Mouse (Mus musculus) embryonic facial prominence, embryonic 10.5 days (tissue): ENCODE results near the gene Mrps7. TPM values are rescaled to one million over a fixed set of nuclear protein-coding genes. Genes with fewer than 3 reads are reported as not detected.

Source experiments
- DNase-seq: peaks from one replicate; pipeline ENCODE4 v3.0.0-alpha.2; 2017; ENCODE audit warnings: low spot score
- H3K27ac ChIP-seq: fragments of 300-500 bp; sonication (generic); replicated peaks from 2 replicates; pipeline ENCODE4 v1.5.1; 2016; ENCODE audit warnings: mild to moderate bottlenecking
- H3K27me3 ChIP-seq: fragments of 300-500 bp; sonication (generic); replicated peaks from 2 replicates; pipeline ENCODE4 v1.6.1; 2016; ENCODE audit warnings: low read depth, mild to moderate bottlenecking; ENCODE audit not compliant: poor library complexity, severe bottlenecking
- H3K36me3 ChIP-seq: fragments of 300-500 bp; sonication (generic); replicated peaks from 2 replicates; pipeline ENCODE4 v1.6.1; 2016; ENCODE audit warnings: mild to moderate bottlenecking, moderate library complexity
- H3K4me1 ChIP-seq: fragments of 300-500 bp; sonication (generic); 2 replicates; pipeline ENCODE4 v1.6.1; 2016
- H3K4me3 ChIP-seq: fragments of 300-500 bp; sonication (generic); 2 replicates; pipeline ENCODE4 v1.5.1; 2016; ENCODE audit warnings: mild to moderate bottlenecking, moderate library complexity
- H3K9me3 ChIP-seq: fragments of 300-500 bp; sonication (generic); 2 replicates; pipeline ENCODE4 v1.6.1; 2016; ENCODE audit warnings: mild to moderate bottlenecking
- WGBS: fragments of 180-500 bp; shearing (Covaris S2); methylation state at CpG from one replicate; pipeline ENCODE4 v1.1.7; 2016; 5-methylcytosine and 5-hydroxymethylcytosine counted together
- polyA plus RNA-seq: library from polyadenylated mRNA; unstranded; fragments of >200 nt; fragmentation: Nextera tagmentation; extraction: Ambion mirVana; gene quantifications from 2 replicates; pipeline ENCODE4 v1.2.1, GENCODE M21; 2016

Gene Mrps7
- 100 and 101 TPM in 2 replicates for polyA plus RNA-seq

- H3K36me3 ChIP-seq = peaks cover 60% of the 10 kb centered on the region
- peak; percentile 93 for DNase-seq
- H3K9me3 ChIP-seq = no peaks in the 10 kb centered on the region
- H3K4me1 ChIP-seq = peaks cover 25% of the 10 kb centered on the region
- H3K4me3 ChIP-seq = peak within 1 kb of the TSS; percentile 72
- under 1% methylated on average over 93 of the region's 93 CpGs for WGBS
- H3K27me3 ChIP-seq = no peaks in the 10 kb centered on the region
- H3K27ac ChIP-seq = peak within 1 kb of the TSS; percentile 98
These were observed at the start of gene Mrps7, which contains the start of gene Gga3 for GRCm38 (mm10) chr11:115603476-115604303. TSS of gene Mrps7 (plus strand) at chr11:115603925. TSS of gene Gga3 (minus strand) at chr11:115604051.

DNA sequence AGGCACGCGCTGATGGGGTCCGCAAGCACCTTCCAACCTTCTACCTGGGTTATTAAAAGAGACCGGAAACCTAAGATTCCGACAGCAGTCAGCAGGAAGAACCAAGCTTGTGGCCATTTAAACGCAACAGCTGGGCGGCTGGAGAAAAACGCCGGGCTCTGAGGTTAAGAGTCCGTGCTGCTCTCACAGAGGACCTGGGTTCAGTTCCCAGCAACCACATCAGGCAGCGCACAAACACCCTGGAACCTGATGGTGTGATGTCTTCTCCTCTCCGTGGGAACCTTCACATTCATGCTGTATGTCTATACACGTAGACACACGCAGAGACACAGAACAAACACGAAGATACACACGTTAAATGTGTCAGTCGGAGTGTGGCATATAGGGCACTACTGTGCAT, 48.0 kb upstream of the Mrps7 start:
- H3K4me3 ChIP-seq = no peak overlapping the region
- 0 out of 2 replicates have a peak, but pooled peaks cover 3% of the 10 kb centered on the region for H3K4me1 ChIP-seq
- no peaks in the 10 kb centered on the region for H3K27me3 ChIP-seq
- 81% methylated on average over 17 of the region's 17 CpGs for WGBS
- no peak for DNase-seq
- H3K9me3 ChIP-seq = no peaks in the 10 kb centered on the region
- H3K36me3 ChIP-seq = no peaks in the 10 kb centered on the region
- H3K27ac ChIP-seq = no peak overlapping the region

GRCm38 (mm10) chr11:115563406-115563805, 40.3 kb upstream of the Mrps7 start:
- Histone ChIP-seq H3K27me3 (no peaks in the 10 kb centered on the region), H3K9me3 (no peaks in the 10 kb centered on the region), H3K4me3 (peak overlapping the region; percentile 92), H3K27ac (peak overlapping the region; percentile 99), H3K4me1 (peaks cover 24% of the 10 kb centered on the region), H3K36me3 (peaks cover 28% of the 10 kb centered on the region)
- WGBS = 44% methylated on average over 4 of the region's 4 CpGs
- DNase-seq = no peak

- Histone ChIP-seq H3K36me3 (peaks cover 36% of the 10 kb centered on the region), H3K27me3 (no peaks in the 10 kb centered on the region), H3K4me1 (peaks cover 24% of the 10 kb centered on the region), H3K9me3 (no peaks in the 10 kb centered on the region), H3K4me3 (peak within 1 kb of the TSS; percentile 92), H3K27ac (peak within 1 kb of the TSS; percentile 99)
- peak; percentile 97 for DNase-seq
- WGBS = under 1% methylated on average over 42 of the region's 42 CpGs
These were observed 39.5 kb upstream of the Mrps7 start, which contains the start of gene Nup85 for GRCm38 (mm10) chr11:115564064-115564809. TSS of gene Nup85 (plus strand) at chr11:115564434.

DNA sequence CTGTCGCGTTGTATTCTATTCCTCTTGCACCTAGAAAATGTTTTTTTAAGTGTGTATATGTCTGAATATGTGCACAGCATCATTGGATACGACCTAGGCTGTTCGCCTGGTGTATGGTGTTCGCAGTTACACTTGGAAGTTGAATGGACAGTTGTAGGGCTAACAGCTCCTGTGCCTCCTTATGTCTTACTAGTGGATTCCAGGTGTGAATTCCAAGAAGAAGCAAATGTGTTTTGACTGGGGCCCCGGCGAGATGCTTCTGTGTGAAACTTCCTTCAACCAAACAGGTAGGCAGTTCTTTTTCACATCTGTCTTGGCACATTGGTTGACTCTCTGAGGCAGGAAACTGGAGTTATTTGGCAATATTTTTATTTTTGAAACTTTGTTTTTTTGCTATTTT, 38.8 kb upstream of the Mrps7 start:
- no peak for DNase-seq
- H3K9me3 ChIP-seq = no peaks in the 10 kb centered on the region
- WGBS = 23% methylated on average over 7 of the region's 7 CpGs
- no peaks in the 10 kb centered on the region for H3K27me3 ChIP-seq
- peaks cover 43% of the 10 kb centered on the region for H3K36me3 ChIP-seq
- peak overlapping the region; percentile 99 for H3K27ac ChIP-seq
- H3K4me3 ChIP-seq = peak overlapping the region; percentile 92
- H3K4me1 ChIP-seq = peaks cover 24% of the 10 kb centered on the region

DNA sequence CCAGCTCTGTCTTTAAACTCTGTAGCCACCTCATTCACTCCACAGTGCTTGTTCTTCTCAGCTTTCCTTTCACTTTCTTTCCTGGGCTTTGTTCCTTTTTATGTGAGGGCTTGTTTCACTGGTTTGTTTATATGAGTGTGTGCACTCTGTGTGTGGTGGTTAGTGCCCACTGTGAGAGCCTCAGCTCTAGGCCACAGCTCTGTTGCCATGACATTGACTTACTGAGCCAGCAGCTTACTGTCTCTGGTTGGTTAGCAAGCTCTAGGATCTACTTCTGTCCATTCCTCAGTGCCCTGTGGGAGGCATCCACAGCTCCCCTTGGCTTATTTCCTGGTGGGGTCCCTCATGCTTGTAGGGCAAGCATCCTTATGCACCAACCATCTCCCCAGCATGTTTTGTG, 24.6 kb upstream of the Mrps7 start:
- H3K27me3 ChIP-seq = no peaks in the 10 kb centered on the region
- peaks cover 82% of the 10 kb centered on the region for H3K36me3 ChIP-seq
- no peak for DNase-seq
- H3K4me1 ChIP-seq = no peaks in the 10 kb centered on the region
- no peak overlapping the region for H3K27ac ChIP-seq
- no peaks in the 10 kb centered on the region for H3K9me3 ChIP-seq
- no peak overlapping the region for H3K4me3 ChIP-seq

DNA sequence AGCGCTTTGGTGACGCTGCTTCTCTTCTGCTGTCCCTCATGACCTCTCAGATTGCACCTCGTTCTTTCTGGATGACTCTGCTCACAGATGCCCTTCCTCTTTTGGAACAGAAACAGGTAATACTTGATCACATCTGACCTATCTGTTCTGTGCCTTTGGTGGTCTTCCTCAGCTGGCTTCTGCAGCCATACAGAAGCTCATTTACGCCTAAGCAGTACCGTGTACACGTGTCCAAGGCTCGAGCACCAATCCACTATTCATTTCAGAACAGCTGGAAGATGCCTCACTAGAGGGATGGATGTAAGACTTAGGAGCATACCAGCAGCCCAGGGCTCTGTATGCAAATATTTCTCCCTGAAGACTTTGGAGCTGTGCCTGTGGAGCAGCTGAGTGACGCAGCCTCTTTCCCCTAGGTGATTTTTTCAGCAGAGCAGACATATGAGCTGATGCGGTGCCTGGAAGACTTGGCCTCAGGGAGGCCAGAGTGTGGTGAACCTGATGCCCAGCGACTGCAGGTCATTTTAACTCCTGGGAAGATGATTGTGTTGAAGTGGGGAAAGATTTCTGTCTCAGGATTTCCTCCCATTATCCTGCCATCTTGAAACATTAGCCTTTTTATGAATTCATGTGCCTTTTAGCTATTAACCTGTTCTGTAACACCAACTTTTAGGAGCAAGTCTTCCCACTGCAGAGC, 20.7 kb upstream of the Mrps7 start:
- H3K36me3 ChIP-seq = peaks cover 100% of the 10 kb centered on the region
- DNase-seq = no peak
- no peaks in the 10 kb centered on the region for H3K9me3 ChIP-seq
- no peaks in the 10 kb centered on the region for H3K4me1 ChIP-seq
- 88% methylated on average over 10 of the region's 10 CpGs for WGBS
- H3K27ac ChIP-seq = no peak overlapping the region
- no peaks in the 10 kb centered on the region for H3K27me3 ChIP-seq
- H3K4me3 ChIP-seq = no peak overlapping the region

GRCm38 (mm10) chr11:115584376-115585073, 19.2 kb upstream of the Mrps7 start:
- no peak for DNase-seq
- H3K9me3 ChIP-seq = no peaks in the 10 kb centered on the region
- H3K27me3 ChIP-seq = no peaks in the 10 kb centered on the region
- H3K4me1 ChIP-seq = no peaks in the 10 kb centered on the region
- H3K36me3 ChIP-seq = peaks cover 98% of the 10 kb centered on the region
- no peak overlapping the region for H3K4me3 ChIP-seq
- WGBS = 89% methylated on average over 10 of the region's 10 CpGs
- H3K27ac ChIP-seq = no peak overlapping the region

GRCm38 (mm10) chr11:115585573-115586100, 18.1 kb upstream of the Mrps7 start:
- Histone ChIP-seq H3K36me3 (peaks cover 98% of the 10 kb centered on the region), H3K27me3 (no peaks in the 10 kb centered on the region), H3K4me1 (no peaks in the 10 kb centered on the region), H3K9me3 (no peaks in the 10 kb centered on the region), H3K4me3 (no peak overlapping the region), H3K27ac (no peak overlapping the region)
- WGBS = 92% methylated on average over 7 of the region's 7 CpGs
- no peak for DNase-seq

- WGBS = 92% methylated on average over 9 of the region's 9 CpGs
- no peaks in the 10 kb centered on the region for H3K9me3 ChIP-seq
- no peak overlapping the region for H3K4me3 ChIP-seq
- no peaks in the 10 kb centered on the region for H3K27me3 ChIP-seq
- H3K4me1 ChIP-seq = no peaks in the 10 kb centered on the region
- no peak for DNase-seq
- H3K27ac ChIP-seq = no peak overlapping the region
- peaks cover 98% of the 10 kb centered on the region for H3K36me3 ChIP-seq
These were observed 17.3 kb upstream of the Mrps7 start for GRCm38 (mm10) chr11:115586403-115586802.

GRCm38 (mm10) chr11:115587984-115588383, 15.7 kb upstream of the Mrps7 start:
- Histone ChIP-seq H3K36me3 (peaks cover 98% of the 10 kb centered on the region), H3K4me1 (no peaks in the 10 kb centered on the region), H3K9me3 (no peaks in the 10 kb centered on the region), H3K27ac (no peak overlapping the region), H3K27me3 (no peaks in the 10 kb centered on the region), H3K4me3 (no peak overlapping the region)
- WGBS = 87% methylated on average over 9 of the region's 9 CpGs
- no peak for DNase-seq
